Mouse (Mus musculus): ENCODE results near the gene Spock2. TPM values are rescaled to one million over a fixed set of nuclear protein-coding genes. Genes with fewer than 3 reads are reported as not detected.
A peak's percentile ranks its signal among the peaks of the same experiment; 100 is the strongest.
"Not testable (repeated sequence)": the region's sequence is repeated elsewhere in the genome, so short reads cannot be mapped to it uniquely, and the experiment has no call there.

Gene Spock2
- total RNA-seq, 1 experiment from 2014 or later, result 0.23 TPM

DNA sequence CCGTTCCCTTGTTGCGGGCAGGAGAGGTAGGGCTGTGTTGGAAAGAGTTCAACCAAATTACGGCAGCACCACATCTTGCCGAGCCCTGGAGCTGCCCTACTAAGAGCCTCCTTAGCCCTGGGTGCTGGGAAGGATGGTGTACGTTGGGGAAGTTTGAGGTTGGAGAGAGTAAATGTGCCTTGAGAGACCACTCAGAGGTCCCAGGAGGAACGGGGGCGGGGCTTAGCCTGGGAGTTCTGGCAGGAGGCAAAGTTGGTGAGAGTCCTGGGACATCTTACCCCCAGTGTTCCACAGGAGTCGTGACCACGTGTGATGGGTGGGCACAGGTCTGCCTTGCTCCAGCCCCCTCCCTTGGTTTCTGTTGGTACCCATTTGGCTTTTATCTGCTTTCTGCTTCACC lies 28.2 kb downstream of the Spock2 start:
- no peak for ATAC-seq (ENCODE audit: extremely low read depth, insufficient number of reproducible peaks, low FRiP score, poor library complexity, severe bottlenecking)

DNA sequence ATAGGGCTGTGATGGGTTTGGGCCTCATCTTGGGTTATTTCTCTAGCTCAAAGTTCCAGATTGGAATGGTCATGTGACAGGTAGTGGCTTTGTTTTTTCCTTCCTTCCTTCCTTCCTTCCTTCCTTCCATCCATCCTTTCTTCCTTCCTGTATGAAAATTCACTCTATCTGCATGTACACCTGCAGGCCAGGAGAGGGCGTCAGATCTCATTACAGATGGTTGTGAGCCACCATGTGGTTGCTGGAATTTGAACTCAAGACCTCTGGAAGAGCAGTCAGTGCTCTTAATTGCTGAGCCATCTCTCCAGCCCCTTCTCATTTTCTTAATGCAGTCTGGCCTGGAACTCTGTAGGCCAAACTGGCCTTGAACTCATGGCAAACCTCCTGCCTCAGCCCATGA lies 30.0 kb downstream of the Spock2 start:
- not testable (repeated sequence) for ATAC-seq (ENCODE audit: extremely low read depth, insufficient number of reproducible peaks, low FRiP score, poor library complexity, severe bottlenecking)

DNA sequence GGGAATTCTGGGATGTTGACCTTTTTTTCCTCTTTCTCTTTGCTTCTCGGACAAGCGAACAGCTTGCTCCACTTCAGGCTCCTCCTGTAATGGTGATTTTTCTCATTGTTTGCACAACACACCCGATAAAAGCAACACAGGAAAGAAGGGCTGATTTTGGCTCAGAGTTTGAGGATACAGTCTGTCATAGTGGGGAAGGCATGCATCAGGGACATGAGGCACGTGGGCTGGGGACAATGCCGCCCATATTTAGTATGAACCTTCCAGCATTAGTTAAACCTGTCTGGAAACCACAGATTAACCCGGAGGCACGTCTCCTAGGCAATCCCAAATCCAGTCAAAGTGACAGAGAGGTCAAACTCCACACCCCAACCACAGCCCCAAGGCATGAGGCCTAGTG lies 30.9 kb downstream of the Spock2 start:
- ATAC-seq (ENCODE audit: extremely low read depth, insufficient number of reproducible peaks, low FRiP score, poor library complexity, severe bottlenecking), result no peak

DNA sequence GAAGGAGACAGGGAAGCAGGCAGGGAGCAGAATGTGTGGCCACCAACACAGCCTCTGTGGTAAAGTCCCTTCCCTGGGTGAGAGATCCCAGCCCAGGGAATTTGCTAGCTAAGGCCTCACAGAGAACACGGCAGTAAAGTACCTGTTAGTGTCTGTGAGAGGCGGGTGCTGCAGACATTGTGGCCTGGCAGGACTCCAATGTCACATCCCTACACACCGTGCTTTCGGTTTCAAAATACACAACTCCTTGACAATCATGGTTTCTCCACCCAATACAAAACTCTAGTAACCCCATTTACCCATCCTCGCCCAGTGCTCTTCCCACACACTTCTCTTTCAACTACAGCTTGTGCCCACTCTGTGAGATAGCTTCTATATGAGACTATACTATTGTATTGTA lies 32.7 kb downstream of the Spock2 start:
- no peak for ATAC-seq (ENCODE audit: extremely low read depth, insufficient number of reproducible peaks, low FRiP score, poor library complexity, severe bottlenecking)

DNA sequence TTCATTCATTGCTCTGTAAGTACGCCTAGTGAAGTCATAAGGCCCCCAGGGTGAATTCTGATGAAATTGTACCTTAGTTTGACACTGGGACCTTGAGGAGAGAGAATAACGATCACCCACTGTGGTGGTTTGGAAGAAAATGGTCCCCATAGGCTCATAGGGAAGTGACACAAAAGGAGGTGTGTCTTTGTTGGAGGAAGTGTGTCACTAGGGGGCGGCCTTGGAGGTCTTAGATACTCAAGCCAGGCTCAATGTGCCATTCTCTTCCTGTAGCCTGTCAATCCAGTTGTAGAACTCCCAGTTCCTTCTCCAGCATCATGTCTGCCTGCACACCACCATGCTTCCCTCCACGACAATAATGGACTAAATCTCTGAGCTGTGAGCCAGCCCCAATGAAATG lies 34.7 kb downstream of the Spock2 start:
- no peak for ATAC-seq (ENCODE audit: extremely low read depth, insufficient number of reproducible peaks, low FRiP score, poor library complexity, severe bottlenecking)

DNA sequence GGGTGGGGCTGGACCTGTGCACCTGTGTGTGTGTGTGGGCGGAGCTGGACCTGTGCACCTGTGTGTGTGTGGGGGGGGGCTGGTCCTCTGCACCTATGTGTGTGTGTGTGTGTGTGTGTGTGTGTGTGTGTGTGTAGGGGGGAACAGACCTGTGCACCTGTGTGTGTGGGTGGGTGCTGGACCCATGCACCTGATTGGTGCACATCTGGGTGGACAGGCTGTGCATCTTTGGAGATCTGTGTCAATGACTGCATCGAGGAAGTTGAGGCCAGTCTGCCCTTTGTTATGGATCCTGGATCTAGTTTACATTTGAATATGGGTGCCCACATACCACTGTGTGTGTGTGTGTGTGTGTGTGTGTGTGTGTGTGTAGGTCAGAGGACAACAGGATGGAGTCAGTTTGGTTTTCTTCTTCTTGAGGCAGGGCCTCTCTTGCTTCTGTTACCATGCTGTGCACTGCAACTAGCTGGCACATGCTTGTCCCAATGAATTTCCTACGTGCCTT lies 35.7 kb downstream of the Spock2 start:
- ATAC-seq (ENCODE audit: extremely low read depth, insufficient number of reproducible peaks, low FRiP score, poor library complexity, severe bottlenecking), result no peak

DNA sequence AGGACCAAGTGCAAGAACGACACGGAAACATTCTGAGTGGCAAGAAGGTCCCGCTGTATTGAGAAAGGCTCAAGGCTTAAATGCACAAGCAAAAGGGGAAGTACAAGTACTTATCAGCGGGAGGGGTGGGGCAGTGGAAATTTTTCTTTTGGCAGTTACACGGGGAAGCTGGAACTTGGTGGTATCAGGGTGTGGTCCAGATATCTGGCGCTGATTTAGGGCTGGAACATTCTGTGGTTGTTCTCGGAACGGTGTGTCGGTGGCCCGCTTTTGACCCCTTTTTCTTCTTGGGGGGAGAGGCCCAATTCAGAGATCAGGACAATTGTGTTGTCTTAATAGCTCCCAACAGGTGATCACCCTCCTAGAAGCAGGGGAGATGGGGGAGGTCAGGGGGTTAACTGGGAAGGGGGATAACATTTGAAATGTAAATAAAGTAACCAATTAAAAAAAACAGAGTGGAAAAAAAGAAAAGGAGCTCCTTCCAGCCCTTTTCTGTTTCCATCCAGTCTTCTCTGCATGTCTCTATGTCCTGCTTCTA lies 41.6 kb downstream of the Spock2 start:
- ATAC-seq (ENCODE audit: extremely low read depth, insufficient number of reproducible peaks, low FRiP score, poor library complexity, severe bottlenecking), result not testable (repeated sequence)

DNA sequence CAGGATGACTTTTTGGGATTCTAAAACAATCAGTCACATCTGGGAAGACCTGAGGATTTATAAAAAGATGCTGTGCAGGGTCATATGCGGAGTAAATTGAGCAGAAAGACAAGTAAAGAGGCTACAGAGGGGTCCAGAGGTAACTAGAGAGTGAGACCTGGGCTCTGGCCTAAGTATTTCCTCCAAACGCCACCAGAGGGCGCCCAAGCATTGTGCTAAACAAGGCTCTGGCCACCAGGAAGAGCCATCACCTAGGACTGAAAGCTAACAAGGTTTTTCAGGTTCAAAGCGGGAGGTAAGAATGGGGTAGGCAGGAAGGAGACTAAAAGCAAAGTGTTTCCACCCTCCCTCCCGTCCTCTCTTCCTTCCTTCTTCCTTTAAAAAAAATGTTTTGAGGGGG lies 42.1 kb downstream of the Spock2 start:
- peak; percentile 86 for ATAC-seq (ENCODE audit: extremely low read depth, insufficient number of reproducible peaks, low FRiP score, poor library complexity, severe bottlenecking)

DNA sequence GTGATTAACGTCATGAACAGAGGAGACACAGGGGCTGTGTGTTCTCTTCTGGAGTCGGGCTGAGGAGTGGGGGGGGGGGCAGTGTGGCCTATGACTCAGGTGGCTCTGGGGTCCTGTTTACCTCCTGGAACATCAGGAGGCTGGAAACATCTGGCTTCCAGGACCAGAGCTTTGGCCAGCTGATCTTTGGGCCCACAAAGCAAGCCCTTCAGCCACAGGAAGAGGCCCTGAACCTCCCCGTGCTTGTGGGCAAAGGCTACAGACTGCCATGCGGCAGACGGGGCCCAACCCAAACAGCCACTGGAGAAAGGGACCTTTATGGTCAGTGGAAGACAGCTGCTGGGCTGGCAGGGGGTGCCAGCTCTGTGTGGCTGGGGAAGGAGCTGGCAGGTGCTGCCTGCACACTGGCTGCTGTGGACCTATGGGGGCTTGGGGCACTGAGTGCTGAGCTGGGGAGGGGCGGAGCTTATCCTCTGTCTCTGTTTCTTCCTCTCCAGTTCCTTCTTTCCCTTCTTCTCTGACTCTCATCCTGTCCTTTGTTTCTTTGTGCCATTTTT lies 45.2 kb downstream of the Spock2 start:
- no peak for ATAC-seq (ENCODE audit: extremely low read depth, insufficient number of reproducible peaks, low FRiP score, poor library complexity, severe bottlenecking)

DNA sequence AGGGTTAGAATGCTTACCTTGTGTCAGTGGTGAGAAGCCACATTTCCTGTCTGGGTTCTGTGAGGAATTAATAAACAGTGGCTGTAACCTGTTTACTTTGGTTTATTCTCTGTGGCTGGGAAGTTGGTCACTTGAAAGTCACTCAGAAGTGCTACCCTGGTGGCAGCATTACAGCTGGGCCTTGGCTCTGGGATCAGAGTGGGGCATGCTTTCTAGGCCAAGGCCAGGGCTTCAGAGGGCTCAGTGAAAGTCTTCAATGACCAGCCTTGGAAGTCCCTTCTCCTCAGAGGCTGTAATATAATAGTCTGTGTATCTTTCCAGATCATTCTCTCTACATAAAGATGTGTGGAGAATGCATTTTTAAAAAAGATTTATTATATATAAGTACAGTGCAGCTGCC lies 50.0 kb downstream of the Spock2 start:
- ATAC-seq (ENCODE audit: extremely low read depth, insufficient number of reproducible peaks, low FRiP score, poor library complexity, severe bottlenecking), result no peak

DNA sequence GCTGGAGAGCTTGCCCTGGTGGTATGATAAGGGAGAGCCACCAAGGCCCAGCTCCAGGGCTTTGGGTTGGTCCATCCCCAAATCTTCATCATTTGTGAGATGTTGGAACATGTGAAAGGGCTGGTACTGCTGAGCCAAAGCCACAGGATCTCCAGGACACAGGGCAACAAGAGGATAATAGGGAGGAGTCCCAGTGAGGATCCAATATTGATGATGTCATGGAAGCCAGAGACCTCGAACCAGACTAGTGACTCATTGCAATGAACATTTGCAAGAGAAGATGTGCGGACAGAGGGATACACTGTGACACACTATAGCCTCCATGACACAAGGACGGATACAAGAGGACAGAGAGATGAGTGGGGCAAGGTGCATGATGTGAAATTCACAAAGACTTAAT lies 52.1 kb downstream of the Spock2 start:
- no peak for ATAC-seq (ENCODE audit: extremely low read depth, insufficient number of reproducible peaks, low FRiP score, poor library complexity, severe bottlenecking)

DNA sequence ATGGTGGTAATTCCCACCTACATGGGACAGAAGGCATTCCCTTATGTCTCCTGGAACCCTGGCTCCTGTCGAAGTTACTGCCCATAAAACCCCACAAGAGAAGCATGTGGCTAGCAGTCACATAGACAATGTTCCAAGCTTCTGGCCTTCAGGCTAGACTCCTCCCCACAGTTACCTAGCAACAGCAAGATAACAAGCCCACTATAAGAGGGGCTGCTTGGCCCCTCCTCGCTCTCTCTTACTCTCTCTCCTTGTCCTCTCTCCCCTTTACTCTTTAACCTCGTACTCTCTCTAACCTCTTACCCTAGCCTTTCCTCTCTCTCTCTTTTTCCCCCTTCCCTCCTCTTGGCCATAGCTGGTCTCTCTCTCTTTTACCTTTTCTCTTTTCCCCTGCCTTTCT lies 55.4 kb downstream of the Spock2 start:
- ATAC-seq (ENCODE audit: extremely low read depth, insufficient number of reproducible peaks, low FRiP score, poor library complexity, severe bottlenecking), result not testable (repeated sequence)

DNA sequence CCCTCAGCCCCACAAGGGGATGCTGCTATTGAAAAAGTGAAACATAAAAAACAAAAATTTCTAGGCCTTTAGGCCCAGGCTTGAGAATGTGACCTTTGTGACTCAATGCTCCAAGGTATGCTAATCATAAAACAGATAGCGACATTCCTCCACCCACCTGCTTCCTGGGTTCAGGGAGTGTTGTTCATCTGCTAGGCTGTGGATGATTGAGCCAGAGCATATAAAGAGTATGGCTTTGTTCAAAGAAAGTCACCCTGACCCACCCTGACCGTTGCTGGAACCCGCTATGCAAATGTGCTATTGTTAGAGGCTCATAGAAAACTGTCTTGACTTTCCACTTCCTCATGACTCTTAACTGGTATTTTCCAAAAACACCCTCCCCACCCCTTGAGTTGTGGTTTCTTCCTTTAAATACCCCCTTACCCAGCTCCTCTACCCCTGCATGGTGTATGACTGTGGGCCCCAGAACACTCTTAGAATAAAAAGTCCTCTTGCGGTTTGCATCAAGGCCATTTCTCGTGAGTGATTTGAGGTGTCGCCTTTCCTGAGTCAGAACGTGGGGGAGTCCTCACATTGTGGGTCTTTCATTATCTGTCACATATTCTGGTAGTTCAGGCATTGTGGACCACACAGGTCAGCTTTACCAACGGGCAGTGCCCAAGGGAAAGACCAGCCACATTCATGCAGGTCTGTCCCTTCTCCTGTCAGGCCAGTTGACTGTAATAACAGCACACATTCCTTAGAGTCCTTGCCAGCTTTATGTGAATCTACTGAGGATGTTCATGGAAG lies 56.4 kb downstream of the Spock2 start:
- peak; percentile 40 for ATAC-seq (ENCODE audit: extremely low read depth, insufficient number of reproducible peaks, low FRiP score, poor library complexity, severe bottlenecking)

DNA sequence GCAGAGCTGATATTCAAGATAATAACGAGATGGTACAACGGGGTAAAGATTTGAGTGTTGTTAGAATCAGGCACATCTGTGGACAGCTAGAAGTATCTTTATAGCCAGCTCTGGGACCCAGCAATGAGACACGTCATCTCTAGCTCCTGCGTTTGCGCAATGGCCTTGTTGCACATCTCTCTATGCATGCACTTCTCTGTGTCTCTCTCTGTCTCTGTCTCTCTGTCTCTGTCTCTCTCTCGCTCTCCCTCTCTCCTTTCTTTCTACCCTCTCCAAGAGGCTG lies 56.9 kb downstream of the Spock2 start:
- no peak for ATAC-seq (ENCODE audit: extremely low read depth, insufficient number of reproducible peaks, low FRiP score, poor library complexity, severe bottlenecking)

DNA sequence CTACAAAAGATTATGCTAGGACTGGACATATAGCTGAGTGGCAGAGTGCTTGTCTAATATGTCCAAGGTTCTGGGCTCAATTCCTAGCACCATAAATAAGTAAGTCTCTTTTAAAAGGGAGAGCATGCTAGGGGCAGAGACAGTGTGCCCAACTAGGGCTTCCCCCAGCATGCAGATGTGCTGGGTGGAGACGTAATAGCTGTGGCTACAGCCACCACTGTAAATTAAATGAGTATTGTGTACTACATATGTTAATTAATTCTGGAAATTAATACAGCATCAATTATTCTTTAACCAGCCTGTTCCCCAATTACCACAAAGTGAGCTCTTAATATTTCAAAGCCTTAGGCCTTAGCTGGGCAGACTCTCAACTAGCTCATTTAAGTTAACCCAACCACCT lies 58.9 kb downstream of the Spock2 start:
- ATAC-seq (ENCODE audit: extremely low read depth, insufficient number of reproducible peaks, low FRiP score, poor library complexity, severe bottlenecking), result no peak

DNA sequence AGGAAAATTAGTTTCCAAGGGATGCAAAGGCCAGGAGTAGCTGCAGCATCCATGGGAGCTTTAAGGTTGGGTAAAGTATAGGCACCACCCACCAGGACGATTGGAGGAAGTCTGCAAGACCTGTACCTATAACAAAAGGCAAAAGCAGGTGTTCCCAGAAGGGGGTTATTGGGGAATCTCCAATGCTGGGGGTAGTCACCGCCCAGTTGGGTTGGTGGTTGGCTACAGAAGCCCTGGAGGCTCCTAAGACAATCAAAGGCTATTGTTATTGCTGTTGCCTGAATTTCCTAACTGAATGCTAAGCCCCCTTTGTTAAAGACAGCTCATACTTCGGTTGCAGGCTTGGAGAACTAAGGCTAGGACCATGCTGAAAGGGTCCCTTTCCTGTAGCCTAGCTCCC lies 60.0 kb downstream of the Spock2 start:
- ATAC-seq (ENCODE audit: extremely low read depth, insufficient number of reproducible peaks, low FRiP score, poor library complexity, severe bottlenecking), result no peak

DNA sequence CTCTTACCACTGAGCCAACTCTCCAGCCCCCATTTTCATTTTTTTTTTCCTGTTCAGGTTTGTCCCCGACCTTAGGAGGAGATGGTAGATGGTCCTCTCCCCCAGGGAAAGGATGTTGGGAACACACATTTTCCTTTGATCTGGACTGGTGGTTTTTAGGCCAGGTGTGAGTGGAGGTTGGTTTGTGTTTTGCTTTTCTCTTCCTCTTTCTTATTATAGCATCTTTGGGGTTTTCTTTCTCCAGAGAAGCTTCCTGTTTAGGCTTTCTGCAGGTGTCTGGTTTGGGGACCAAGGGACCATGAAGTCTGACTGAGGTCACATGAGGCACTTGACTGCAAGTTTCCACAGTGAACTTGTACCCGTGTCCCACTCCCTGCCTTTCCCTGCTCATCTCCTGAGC lies 62.3 kb downstream of the Spock2 start:
- peak; percentile 83 for ATAC-seq (ENCODE audit: extremely low read depth, insufficient number of reproducible peaks, low FRiP score, poor library complexity, severe bottlenecking)

DNA sequence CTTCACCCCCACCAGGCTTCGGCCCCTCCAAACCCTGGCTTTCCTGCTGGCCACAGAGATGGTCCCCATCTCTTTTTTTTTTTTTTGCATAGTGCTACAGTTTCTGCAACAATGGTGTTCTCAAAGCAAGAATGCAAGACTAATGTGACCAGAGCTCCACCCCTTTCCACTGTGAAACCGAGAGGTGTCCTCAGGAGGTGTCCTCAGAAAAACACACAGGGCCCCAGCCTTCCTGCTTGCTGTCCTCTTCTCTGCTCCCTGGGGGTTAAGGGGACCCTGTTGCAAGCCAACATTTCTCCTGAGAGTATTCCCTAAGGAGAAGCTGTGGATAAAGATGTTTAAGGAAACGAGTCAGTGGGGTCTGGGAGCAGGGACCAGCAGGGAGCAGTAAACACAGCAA lies 62.9 kb downstream of the Spock2 start:
- peak; percentile 62; the same call in 1 of the 2 replicates for ATAC-seq (ENCODE audit: extremely low read depth, insufficient number of reproducible peaks, low FRiP score, poor library complexity, severe bottlenecking)

DNA sequence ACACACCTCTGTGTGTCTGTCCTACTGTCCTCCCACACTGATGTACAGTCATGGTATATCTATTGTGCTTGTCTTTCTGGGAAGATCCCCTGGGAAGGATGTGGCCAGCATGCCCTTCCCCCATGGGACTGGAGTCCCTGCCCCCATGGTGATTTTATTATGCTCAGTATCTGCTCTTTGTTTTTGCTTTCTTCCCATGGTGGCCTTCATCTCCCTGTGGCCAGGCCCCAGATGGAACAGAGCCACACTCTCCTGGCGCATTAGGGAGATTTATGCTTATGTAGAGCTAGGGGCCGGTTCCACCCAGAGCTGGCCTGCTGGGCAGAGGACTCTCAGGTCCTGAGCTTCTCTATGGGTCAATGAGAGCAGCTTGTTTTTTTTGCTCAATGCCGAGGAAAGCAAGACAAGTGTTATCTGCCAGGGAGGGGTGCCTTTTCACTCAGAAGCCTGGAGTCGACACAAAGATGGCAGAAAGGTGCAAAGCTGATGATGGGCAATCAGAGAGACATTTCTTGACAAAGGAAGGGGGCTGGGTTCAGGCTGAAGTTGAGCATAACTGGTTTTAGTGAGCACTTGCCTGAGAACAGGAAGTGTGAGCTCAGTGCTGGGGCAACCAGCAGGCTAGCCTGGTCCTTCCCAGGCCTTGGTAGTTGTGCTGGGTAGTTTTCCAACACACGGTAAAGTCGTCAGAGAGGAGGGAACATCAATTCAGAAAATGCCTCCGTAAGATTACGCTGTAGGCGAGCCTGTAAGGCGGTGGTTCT lies 64.5 kb downstream of the Spock2 start:
- no peak for ATAC-seq (ENCODE audit: extremely low read depth, insufficient number of reproducible peaks, low FRiP score, poor library complexity, severe bottlenecking)

DNA sequence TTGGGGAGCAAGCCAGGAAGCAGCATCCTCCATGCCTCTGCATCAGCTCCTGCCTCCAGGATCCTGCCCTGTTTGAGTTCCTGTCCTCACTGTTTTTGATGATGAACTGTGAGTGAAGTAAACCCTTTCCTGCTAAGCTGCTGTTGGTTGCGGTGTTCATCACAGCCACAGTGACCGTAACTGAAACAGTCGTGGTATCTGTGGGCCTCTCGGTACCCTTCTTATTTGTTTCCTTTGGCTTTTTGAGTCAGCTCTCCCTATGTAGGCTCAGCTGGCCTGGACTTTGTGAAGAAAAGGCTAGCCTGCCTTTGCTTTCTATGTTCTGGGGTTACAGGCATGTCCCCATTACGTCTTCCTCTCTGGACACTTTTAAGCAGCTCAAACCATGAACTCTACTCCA lies 65.3 kb downstream of the Spock2 start:
- no peak for ATAC-seq (ENCODE audit: extremely low read depth, insufficient number of reproducible peaks, low FRiP score, poor library complexity, severe bottlenecking)

Data from neutrophil, adult 5-6 weeks (primary cell).